Mouse (Mus musculus): Measurements from ENCODE around the gene Klhl42. TPM values are rescaled to one million over a fixed set of nuclear protein-coding genes. Genes with fewer than 3 reads are reported as not detected.
A peak's percentile ranks its signal among the peaks of the same experiment; 100 is the strongest.

Gene Klhl42
- 9.1 and 16.4 TPM in 2 replicates for total RNA-seq (2012; rRNA removed)

- Histone ChIP-seq H3K4me1 (ENCODE audit: control insufficient read depth in 2 of 2, insufficient read depth in 2 of 2, low read length in 2 of 2, poor library complexity in 1 of 2) (peaks cover 3 to 14% of the 10 kb centered on the region in 2 experiments; a peak in 2 of 4 replicates), H3K36me3 (ENCODE audit: control insufficient read depth, insufficient read depth, low read length, poor library complexity, severe bottlenecking) (peaks cover 7% of the 10 kb centered on the region), H3K9me3 (ENCODE audit: control insufficient read depth, insufficient read depth, low read depth, low read length) (no peaks in the 10 kb centered on the region), H3K9ac (ENCODE audit: insufficient read depth, low read depth, low read length, poor library complexity, severe bottlenecking) (peak within 1 kb of the TSS; percentile 79), H3K4me3 (ENCODE audit: insufficient read depth in 1 of 2, low read depth in 1 of 2, low read length in 2 of 2, poor library complexity in 1 of 2, severe bottlenecking in 1 of 2) (peak within 1 kb of the TSS; percentile 73 to 87), H3K27ac (ENCODE audit: insufficient read depth, low read depth, low read length, poor library complexity, severe bottlenecking) (peak within 1 kb of the TSS; percentile 11)
- TF ChIP-seq HCFC1 (IDR thresholded peaks at IDR 0.05; ENCODE audit: borderline replicate concordance, insufficient read depth, low read length) (no peak), MAFK (IDR thresholded peaks at IDR 0.05; ENCODE audit: insufficient read depth, low read depth, low read length) (no peak), CHD2 (IDR thresholded peaks at IDR 0.05; ENCODE audit: low read depth, low read length) (no peak), ZC3H11A (IDR thresholded peaks at IDR 0.05; ENCODE audit: borderline replicate concordance, low read depth, low read length) (no peak), ZNF384 (IDR thresholded peaks at IDR 0.05; ENCODE audit: low read depth, low read length) (no peak)
- in situ Hi-C loops (cut with MboI; ENCODE audit: low sequenced_read_pairs in 2 of 2, unreplicated experiment in 2 of 2), result no loop called here
- no peak for DNase-seq (ENCODE audit: low read depth, low spot score)
Measured at GRCm38 (mm10) chr6:147091136-147092120, at the start of gene Klhl42. Klhl42 (plus strand) TSS chr6:147091379.

- TF ChIP-seq MAFK (IDR thresholded peaks at IDR 0.05; ENCODE audit: insufficient read depth, low read depth, low read length), result no peak
- TF ChIP-seq HCFC1 (IDR thresholded peaks at IDR 0.05; ENCODE audit: borderline replicate concordance, insufficient read depth, low read length), result peak; percentile 74
- TF ChIP-seq ZNF384 (IDR thresholded peaks at IDR 0.05; ENCODE audit: low read depth, low read length), result no peak
- in situ Hi-C loops (cut with MboI; ENCODE audit: low sequenced_read_pairs in 2 of 2, unreplicated experiment in 2 of 2), result no loop called here
- Histone ChIP-seq H3K27ac (ENCODE audit: insufficient read depth, low read depth, low read length, poor library complexity, severe bottlenecking) (peak within 1 kb of the TSS; percentile 32; the same call in 1 of the 2 replicates), H3K36me3 (ENCODE audit: control insufficient read depth, insufficient read depth, low read length, poor library complexity, severe bottlenecking) (no peaks in the 10 kb centered on the region), H3K4me3 (ENCODE audit: insufficient read depth in 1 of 2, low read depth in 1 of 2, low read length in 2 of 2, poor library complexity in 1 of 2, severe bottlenecking in 1 of 2) (peak within 1 kb of the TSS; percentile 78 to 89), H3K9ac (ENCODE audit: insufficient read depth, low read depth, low read length, poor library complexity, severe bottlenecking) (peak within 1 kb of the TSS; percentile 90), H3K9me3 (ENCODE audit: control insufficient read depth, insufficient read depth, low read depth, low read length) (no peaks in the 10 kb centered on the region), H3K4me1 (ENCODE audit: control insufficient read depth in 2 of 2, insufficient read depth in 2 of 2, low read length in 2 of 2, poor library complexity in 1 of 2) (no peaks in the 10 kb centered on the region)
- DNase-seq (ENCODE audit: low read depth, low spot score), result peak; percentile 81
Measured at GRCm38 (mm10) chr6:147042291-147043290, 48.6 kb upstream of the Klhl42 start, which contains the start of gene Mrps35. Mrps35 (plus strand) TSS chr6:147042764.

GRCm38 (mm10) chr6:147043633-147044032 is 47.5 kb upstream of the Klhl42 start:
- H3K4me1 ChIP-seq (ENCODE audit: control insufficient read depth in 2 of 2, insufficient read depth in 2 of 2, low read length in 2 of 2, poor library complexity in 1 of 2), result no peaks in the 10 kb centered on the region
- DNase-seq (ENCODE audit: low read depth, low spot score), result no peak
- peaks cover 7% of the 10 kb centered on the region for H3K36me3 ChIP-seq (ENCODE audit: control insufficient read depth, insufficient read depth, low read length, poor library complexity, severe bottlenecking)
- peak overlapping the region; percentile 78 to 89 for H3K4me3 ChIP-seq (ENCODE audit: insufficient read depth in 1 of 2, low read depth in 1 of 2, low read length in 2 of 2, poor library complexity in 1 of 2, severe bottlenecking in 1 of 2)
- in situ Hi-C loops (cut with MboI; ENCODE audit: low sequenced_read_pairs in 2 of 2, unreplicated experiment in 2 of 2), result no loop called here
- H3K27ac ChIP-seq (ENCODE audit: insufficient read depth, low read depth, low read length, poor library complexity, severe bottlenecking), result no peak overlapping the region
- no peak for TF ChIP-seq HCFC1 (IDR thresholded peaks at IDR 0.05; ENCODE audit: borderline replicate concordance, insufficient read depth, low read length)
- no peak for TF ChIP-seq MAFK (IDR thresholded peaks at IDR 0.05; ENCODE audit: insufficient read depth, low read depth, low read length)
- TF ChIP-seq ZC3H11A (IDR thresholded peaks at IDR 0.05; ENCODE audit: borderline replicate concordance, low read depth, low read length), result no peak
- TF ChIP-seq CHD2 (IDR thresholded peaks at IDR 0.05; ENCODE audit: low read depth, low read length), result no peak
- no peak for TF ChIP-seq ZNF384 (IDR thresholded peaks at IDR 0.05; ENCODE audit: low read depth, low read length)
- peak overlapping the region; percentile 90; the same call in 1 of the 2 replicates for H3K9ac ChIP-seq (ENCODE audit: insufficient read depth, low read depth, low read length, poor library complexity, severe bottlenecking)
- no peaks in the 10 kb centered on the region for H3K9me3 ChIP-seq (ENCODE audit: control insufficient read depth, insufficient read depth, low read depth, low read length)

- in situ Hi-C loops (cut with MboI; ENCODE audit: low sequenced_read_pairs in 2 of 2, unreplicated experiment in 2 of 2), result no loop called here
- no peaks in the 10 kb centered on the region for H3K9me3 ChIP-seq (ENCODE audit: control insufficient read depth, insufficient read depth, low read depth, low read length)
- DNase-seq (ENCODE audit: low read depth, low spot score), result no peak
- H3K36me3 ChIP-seq (ENCODE audit: control insufficient read depth, insufficient read depth, low read length, poor library complexity, severe bottlenecking), result peaks cover 21% of the 10 kb centered on the region
- no peak for TF ChIP-seq CHD2 (IDR thresholded peaks at IDR 0.05; ENCODE audit: low read depth, low read length)
- H3K9ac ChIP-seq (ENCODE audit: insufficient read depth, low read depth, low read length, poor library complexity, severe bottlenecking), result no peak overlapping the region
- H3K4me3 ChIP-seq (ENCODE audit: insufficient read depth in 1 of 2, low read depth in 1 of 2, low read length in 2 of 2, poor library complexity in 1 of 2, severe bottlenecking in 1 of 2), result no peak overlapping the region
- H3K4me1 ChIP-seq (ENCODE audit: control insufficient read depth in 2 of 2, insufficient read depth in 2 of 2, low read length in 2 of 2, poor library complexity in 1 of 2), result no peaks in the 10 kb centered on the region
- no peak overlapping the region for H3K27ac ChIP-seq (ENCODE audit: insufficient read depth, low read depth, low read length, poor library complexity, severe bottlenecking)
Measured at GRCm38 (mm10) chr6:147049239-147049805, 41.9 kb upstream of the Klhl42 start.
